Mouse (Mus musculus): ENCODE data around the gene Pomgnt1.

The Pomgnt1 gene

GRCm38 (mm10) chr4:116123602-116124519 is at the start of gene Pomgnt1, which contains the start of gene Rad54l:
Gene Pomgnt1 (plus strand): TSS chr4:116123840.
Gene Rad54l (minus strand): TSS chr4:116123690.
- peak; percentile 87 to 93 for DNase-seq

- DNase-seq: no peak
Measured at GRCm38 (mm10) chr4:116074145-116074675, 49.4 kb upstream of the Pomgnt1 start.

- peak; percentile 96 to 97 for DNase-seq
Measured at GRCm38 (mm10) chr4:116074861-116075620, 48.6 kb upstream of the Pomgnt1 start, which contains the start of the genes Uqcrh and Lrrc41. Gene Uqcrh (minus strand): TSS chr4:116075071. Gene Lrrc41 (plus strand): TSS chr4:116075269.

- DNase-seq: peak; percentile 66 to 86
Measured at GRCm38 (mm10) chr4:116075631-116076368, 47.8 kb upstream of the Pomgnt1 start.

GRCm38 (mm10) chr4:116076369-116077231 is 47.0 kb upstream of the Pomgnt1 start:
- peak; percentile 25 to 65 for DNase-seq

GRCm38 (mm10) chr4:116077240-116078095 is 46.2 kb upstream of the Pomgnt1 start:
- DNase-seq: peak in 1 of 2 experiments; percentile 36

- DNase-seq: no peak
Measured at GRCm38 (mm10) chr4:116088510-116089249, 35.0 kb upstream of the Pomgnt1 start.

GRCm38 (mm10) chr4:116096291-116096690 is 27.3 kb upstream of the Pomgnt1 start:
- DNase-seq: no peak

GRCm38 (mm10) chr4:116097211-116097610 is 26.4 kb upstream of the Pomgnt1 start:
- no peak for DNase-seq

- no peak for DNase-seq
Measured at GRCm38 (mm10) chr4:116100959-116101358, 22.7 kb upstream of the Pomgnt1 start.

- DNase-seq: no peak
Measured at GRCm38 (mm10) chr4:116105278-116105677, 18.4 kb upstream of the Pomgnt1 start.

GRCm38 (mm10) chr4:116110695-116111094 is 12.9 kb upstream of the Pomgnt1 start:
- DNase-seq: no peak

GRCm38 (mm10) chr4:116111486-116111885 is 12.2 kb upstream of the Pomgnt1 start:
- no peak for DNase-seq

GRCm38 (mm10) chr4:116122762-116123161 is 878 bp upstream of the Pomgnt1 start:
- DNase-seq: no peak

GRCm38 (mm10) chr4:116125803-116126386 is 2.3 kb downstream of the Pomgnt1 start:
- DNase-seq: no peak

- DNase-seq: no peak
Measured at GRCm38 (mm10) chr4:116127956-116128355, 4.3 kb downstream of the Pomgnt1 start.

- no peak for DNase-seq
Measured at GRCm38 (mm10) chr4:116133126-116133525, 9.5 kb downstream of the Pomgnt1 start.

- DNase-seq: no peak
Measured at GRCm38 (mm10) chr4:116134990-116135389, 11.3 kb downstream of the Pomgnt1 start.

GRCm38 (mm10) chr4:116137421-116137996 is 13.9 kb downstream of the Pomgnt1 start:
- no peak for DNase-seq

Data from kidney, postnatal 25 days (tissue).